Mouse (Mus musculus): Measurements from ENCODE around the gene Tmem238l.

Tmem238l gene

DNA sequence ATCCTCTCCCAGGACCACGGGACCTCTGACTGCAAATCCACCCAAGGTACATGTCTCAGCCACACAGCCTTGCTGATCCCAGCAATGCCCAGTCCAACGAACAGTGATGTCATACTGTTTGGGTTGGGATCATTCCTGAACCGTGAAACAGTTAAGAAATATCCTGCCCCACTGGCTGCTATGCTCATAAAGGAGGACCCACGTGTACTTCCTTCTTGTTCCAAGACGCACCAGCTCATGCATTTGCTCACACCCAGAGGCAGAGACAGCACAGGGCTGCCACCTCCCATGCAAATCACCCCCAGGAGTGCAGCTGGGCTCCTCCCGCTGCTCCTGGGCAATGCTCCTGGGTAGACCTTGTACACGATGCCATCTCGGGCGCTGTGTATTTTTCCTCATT is at the start of gene Tmem238l:
Tmem238l (plus strand) TSS at position 336 of the 400 bp plus-strand sequence.
- DNase-seq (ENCODE audit: low spot score) = no peak

DNA sequence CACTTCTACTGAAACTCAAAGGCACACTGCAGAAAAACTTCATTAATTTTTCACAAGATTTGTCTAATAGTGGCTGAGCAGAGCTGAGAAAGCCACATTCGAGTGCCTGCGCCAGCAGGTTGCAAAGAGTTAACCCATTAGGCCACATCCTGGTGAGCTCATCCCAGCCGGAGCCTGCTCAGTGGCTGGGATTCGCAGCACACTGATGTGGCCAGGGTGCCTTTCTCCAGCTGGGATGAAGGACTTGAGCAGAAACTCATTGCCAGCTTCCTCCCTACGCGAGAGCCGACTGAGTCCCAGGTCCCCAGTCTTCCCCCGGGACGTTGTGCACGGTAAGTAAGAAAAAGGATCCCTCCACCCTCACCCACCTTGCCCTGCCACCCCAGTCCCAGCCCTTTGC is 44.6 kb upstream of the Tmem238l start, which contains the start of gene Pirt:
Pirt (plus strand) TSS at position 171 of the 400 bp plus-strand sequence.
- DNase-seq (ENCODE audit: low spot score) = peak; percentile 67

DNA sequence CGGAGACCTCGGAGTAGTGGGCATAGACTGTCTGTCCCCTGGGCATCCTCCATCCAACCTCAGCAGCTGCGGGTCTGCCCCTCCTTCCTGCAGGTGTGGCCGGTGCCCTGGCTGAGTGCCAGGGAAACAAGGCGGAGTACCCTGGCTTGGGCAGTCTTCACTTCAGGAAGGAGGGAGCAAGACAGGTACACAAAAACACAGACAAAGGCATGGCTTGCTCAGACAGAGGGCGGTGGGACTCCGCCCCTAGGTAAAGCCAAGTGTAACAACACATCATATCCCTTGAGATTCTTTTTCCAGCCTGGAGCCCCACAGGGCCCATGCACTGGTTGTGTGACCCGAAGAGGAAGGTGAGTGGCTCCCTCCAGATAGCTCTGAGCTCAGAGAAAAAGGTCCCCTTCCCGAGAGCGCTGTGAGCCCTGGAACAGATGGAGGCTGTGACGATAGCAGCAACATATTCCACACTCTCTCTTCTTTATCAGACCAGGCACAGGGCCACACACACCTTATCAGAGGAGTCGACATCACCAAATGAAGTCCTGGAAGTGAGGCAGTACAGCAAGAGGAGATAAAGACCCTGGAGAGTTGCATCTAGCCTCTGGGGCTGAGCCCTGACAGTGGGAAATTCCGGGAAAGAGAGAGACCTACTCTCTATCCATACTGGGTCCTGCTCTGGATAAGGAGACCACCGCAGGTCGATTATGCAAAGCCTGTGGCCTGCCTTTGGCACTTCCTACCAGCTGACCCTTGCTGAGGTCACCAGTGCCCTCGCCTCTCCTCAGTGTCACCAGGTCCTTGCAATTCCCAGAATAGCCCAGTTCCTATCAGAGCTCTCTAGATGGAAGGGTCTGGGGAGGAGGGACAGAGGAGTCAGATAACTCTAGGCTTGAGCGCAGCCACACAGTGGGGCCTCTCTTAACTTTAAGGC is 43.6 kb upstream of the Tmem238l start:
- peak; percentile 28 for DNase-seq (ENCODE audit: low spot score)

DNA sequence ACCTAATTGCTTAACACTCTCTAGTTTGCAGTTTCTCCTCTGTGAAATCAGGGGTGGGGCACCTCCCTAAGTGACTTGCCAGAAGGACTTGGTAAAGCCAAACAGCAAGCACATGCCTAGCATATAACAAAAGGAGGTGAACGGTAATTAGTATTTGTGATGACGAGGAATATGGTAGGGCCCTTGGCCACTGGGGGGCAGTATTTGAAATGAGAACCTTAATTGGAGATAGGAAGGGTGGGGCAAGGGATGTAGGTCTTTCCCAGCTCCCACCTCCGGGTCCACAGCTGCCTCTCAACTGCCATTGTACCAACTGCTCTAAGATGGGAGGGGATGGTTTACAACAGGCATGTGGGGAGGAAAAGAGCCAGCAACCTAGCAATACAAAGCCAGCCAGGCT is 42.2 kb upstream of the Tmem238l start:
- DNase-seq (ENCODE audit: low spot score) = peak; percentile 25

DNA sequence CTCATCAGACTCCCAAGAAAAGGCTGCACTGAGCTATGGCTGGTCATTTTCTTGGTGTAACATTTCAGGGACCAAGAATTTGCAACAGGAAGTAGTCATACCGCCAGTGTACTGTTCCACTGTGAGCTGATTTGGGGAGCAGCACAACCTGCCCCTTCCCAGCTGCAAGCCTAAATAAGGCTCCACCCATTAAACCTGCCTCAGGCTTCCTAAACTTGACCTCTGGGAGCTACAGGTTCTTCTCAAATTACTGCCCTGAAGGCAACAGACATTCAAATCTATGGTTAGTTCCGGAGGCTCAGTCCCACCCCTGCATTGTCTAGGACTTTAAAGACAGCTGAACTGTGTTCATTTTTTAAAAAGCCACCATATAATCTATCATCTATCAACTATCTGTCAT is 36.4 kb upstream of the Tmem238l start:
- DNase-seq (ENCODE audit: low spot score) = no peak

DNA sequence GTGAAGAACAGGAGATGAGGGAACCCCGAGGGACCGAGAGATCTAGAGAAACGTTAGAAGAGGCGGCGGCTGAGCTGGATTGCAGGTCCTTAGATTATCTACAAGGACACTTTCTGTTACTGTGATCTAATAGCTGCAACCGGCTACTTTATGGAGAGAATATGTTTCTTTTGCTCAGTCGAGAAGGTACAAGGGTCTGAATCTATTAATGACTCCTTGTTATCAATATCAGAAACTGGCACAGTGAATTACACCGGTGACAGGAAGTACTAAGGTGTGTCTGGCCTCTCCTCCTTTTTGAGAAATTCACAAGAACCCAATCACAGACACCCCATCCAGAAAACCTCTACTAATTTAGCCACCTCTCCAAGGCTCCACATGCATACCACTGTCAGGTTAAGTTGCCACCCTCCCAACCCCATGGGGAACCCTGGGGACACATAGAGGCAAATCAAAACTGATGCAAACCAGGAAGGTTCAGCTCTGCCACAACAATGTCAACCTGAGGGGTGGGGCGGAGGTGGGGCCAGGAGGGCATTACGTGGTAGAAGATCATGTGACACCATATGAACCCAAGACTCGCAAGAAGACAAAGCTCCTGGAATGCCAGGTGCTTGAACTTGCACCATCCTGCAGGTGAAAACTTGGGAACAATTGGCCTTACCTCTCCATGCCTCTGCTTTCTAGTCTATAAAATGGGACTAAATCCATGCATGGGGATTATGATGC is 32.2 kb upstream of the Tmem238l start:
- no peak for DNase-seq (ENCODE audit: low spot score)

DNA sequence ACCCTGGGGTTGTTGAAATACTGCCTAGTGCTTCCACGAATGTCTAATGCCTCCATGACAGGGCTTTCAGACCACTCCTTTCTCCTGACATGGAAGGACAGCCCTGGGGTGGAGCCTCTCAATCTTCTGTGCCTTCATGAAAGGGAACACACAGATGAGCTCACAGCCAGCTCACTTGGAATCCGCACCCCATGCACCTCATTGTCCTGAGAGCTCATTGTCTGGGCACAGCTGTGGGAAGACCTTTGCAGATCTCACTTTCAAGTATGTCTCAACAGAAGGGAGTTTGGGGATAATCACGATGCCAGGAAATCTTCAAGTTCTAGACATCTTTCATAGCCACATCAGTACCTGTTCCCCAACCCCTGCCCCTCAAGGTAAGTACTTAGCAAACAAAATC is 28.1 kb upstream of the Tmem238l start:
- DNase-seq (ENCODE audit: low spot score) = no peak

DNA sequence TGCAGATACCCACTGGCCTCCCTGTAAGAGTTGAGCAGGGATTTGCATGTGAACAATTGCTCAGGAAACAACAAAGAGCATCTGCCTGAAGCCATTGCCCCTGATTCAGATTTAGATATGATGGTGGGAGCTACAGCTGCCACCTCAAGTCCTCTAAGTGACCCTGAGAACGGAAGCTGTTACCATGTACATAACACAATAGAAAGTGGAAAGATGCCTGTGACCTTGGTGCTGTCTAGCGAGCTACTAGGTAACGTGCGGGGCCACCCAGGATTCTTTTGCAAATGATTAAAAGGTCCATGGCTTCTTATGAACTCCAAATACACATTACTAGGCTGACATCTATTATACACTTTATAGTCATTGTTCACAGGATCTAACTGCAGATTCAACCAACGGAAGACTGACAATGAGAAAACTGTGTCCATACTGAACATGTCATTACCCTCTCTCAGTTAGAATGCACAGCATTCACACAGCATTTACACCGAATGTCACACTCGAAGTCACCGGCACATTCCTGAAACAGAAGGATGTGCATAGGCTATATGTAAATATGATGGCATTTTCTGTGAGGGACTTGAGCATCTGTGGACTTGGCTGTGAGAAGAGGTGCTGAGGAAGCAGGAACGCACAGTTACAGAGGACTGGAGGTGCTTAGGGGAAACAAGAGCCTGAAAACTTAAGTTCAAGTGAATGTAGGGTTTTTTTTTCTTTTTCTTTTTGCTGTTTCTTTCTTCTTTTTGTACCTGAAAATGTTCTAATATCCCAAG is 23.4 kb upstream of the Tmem238l start:
- no peak for DNase-seq (ENCODE audit: low spot score)

DNA sequence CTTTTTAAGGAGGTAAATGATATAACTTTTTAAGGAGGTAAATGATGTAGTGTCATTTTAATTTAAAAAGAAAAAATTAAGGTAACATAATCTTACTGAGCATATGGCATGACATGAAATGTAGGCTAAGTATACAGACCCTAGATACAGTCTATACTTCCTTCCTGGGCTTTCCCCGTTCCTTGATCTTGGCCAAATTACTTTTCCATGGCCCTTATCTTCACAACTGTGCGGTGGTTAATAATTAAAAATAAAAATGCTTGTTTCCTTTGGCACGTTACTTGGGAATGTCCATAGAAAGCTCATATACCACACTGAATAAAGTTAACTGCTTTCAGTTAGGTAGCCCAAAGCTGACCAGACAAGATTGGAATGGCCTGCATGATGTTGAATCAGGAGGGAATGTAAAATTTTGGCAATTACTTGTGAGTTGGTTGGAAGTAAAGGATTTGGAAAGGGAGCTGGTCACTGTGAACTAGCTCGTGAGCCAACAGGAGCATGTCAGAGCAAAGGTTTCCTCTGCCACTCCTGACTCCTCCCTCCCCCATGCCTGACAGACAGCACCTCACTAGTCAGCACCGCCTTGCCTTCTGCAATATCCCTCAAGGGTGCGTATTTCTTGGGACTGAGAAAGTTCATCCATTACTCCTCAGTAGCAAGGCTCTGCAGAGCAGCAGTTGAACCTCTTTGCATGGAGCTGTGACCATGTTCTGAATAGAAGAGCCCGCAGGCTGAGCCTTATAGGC is 21.8 kb upstream of the Tmem238l start:
- DNase-seq (ENCODE audit: low spot score) = no peak

DNA sequence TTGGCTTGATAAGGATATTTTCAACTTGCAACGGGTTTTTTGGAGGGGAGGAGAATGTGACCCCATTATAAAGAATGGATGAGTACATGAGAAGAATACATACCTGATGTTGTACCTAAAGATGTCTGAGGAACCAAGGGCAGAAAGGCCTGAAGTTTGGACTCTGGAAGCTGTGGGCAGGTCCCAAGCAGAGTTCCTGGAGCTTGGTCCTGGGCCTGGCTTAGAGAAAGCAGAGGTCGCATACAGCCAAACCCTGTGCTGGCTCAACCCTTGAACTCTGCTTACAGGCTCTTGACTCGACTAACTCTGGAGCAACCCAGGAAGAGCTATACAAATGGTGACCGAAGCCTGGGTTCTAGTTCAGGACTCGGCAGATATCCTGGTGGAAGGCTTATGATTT is 14.4 kb upstream of the Tmem238l start:
- no peak for DNase-seq (ENCODE audit: low spot score)

DNA sequence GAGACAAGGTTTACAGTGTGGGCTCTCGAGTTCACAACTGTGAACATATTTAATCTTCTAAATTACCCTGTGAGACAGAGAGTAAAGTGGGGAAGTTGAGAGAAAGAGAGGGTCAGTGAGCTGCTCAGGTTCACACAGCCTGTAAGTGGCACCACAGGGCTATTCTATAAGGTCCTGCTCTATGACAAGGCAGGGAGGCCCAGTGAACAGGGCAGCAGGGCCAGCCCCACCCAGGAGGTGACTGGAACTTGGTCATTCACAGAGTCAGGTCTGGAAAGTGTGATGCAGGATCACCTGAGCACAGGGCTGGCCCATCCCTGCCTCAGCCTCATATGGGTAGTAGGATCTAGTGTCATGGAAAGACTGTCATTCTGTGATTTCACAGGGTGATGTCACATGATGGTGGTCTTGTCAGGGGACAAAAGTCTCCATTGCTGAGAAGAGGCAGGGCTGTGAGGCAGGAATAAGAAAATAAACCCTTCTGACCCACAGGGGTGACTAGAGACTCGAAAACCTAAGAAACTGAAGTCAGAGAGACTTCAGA is 11.1 kb upstream of the Tmem238l start:
- no peak for DNase-seq (ENCODE audit: low spot score)

DNA sequence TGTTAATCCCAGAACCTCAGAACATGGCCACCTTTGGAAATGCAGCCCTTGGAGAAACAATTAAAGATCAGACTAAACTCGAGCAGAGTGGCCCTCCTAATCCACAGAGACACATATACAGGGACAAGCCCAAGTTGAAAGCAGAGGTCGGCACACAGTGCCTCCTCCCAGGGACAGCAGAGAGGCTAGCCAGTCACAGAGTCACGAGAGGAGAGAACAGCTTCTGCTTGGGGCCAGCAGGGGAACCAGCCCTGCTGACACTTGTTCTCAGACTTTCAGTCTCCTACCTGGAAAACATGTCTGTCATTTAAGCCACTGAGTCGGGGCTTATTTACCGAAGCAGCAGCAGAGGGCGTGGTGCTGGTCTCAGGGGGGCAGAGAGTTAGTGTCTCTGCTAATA is 9.9 kb upstream of the Tmem238l start:
- no peak for DNase-seq (ENCODE audit: low spot score)

DNA sequence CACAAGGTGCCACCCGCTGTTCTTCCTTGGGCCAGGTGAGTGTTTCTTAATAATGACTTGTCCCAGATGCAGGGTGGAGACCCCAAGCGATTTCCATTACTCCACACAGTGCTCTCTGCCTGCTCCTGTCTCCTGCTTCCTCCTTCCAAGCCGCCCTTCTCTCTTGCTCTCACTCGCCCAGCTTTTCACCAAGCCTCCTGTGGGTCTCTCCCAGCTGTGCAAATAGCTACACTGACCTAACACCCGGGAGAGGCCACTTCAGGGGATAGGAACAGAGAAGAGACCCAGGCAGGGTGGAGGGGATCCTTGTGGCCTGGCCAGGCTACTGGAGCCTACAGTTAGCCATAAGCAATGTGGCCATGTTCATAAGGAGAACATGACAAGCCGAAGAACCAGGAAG is 9.5 kb upstream of the Tmem238l start:
- DNase-seq (ENCODE audit: low spot score) = no peak

DNA sequence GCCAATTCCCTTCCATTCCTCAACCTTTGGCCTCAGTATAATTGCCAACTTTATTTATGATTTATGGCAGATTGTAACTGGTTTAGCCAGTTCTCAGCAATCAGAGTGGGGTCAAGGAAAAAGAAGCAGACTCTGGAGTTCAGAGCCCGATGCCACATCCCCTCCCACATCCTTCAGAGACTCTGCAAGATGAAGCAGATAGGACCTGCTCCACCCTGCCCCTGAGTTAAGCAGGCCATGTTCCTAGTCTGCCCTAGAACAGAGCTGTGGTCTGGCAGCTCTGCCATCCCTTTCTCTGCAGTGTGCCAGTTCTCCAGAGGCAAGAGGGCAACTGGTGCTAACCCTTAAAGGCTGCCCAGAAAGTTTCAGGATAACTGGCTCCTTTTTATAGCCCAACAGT is 4.4 kb downstream of the Tmem238l start:
- DNase-seq (ENCODE audit: low spot score) = no peak

DNA sequence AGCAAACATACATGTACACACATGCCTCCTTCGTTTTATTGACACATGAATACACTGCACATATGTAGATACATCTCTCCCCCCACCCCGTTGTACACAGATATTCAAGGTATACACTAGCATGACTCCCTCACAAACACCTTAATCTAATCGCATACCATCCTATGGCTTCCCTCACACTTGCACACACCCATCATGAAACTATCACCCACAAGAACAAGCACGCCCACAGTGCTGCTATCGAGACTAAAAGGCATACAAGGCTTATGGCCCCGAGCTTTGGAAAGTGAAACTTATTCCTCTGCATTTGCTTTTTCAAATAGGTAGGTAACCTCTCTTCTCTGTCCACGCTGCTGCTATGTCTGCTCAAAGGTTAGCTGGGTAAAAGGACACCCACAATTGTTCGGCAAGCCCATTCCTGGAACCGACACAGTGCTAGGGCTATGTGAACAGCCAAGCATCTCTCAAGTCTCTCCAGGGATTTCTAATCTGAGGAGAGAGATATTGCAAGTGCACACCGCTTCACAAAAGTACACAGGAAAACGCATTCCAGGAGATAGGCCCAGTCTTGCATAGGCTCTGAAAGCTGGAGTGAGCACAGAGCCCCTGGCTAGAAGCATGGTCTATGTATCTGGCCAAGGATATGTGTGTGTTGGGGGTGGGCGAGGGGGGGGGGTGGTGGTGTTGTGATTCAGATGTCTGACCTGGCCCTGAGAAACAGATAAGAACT is 5.2 kb downstream of the Tmem238l start:
- no peak for DNase-seq (ENCODE audit: low spot score)

DNA sequence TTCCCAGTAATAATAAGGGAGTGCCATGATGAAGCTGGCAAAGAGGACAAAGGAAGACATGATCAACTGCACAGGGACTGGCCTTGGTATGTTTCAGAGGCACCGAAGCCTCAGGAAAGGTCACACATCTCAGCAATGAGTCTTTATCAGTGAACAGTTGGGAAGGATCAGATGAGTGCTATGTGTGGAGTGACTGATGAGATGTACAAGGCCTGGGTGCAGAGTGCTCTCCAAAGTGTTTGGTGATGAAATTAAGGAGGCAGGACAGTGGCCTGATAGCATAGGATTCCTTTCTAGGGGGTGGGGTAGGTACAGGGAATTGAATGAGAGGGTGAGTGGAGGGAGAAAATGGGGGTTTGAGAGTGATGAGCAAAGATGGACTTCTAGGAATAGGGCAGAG is 7.0 kb downstream of the Tmem238l start:
- DNase-seq (ENCODE audit: low spot score) = no peak

DNA sequence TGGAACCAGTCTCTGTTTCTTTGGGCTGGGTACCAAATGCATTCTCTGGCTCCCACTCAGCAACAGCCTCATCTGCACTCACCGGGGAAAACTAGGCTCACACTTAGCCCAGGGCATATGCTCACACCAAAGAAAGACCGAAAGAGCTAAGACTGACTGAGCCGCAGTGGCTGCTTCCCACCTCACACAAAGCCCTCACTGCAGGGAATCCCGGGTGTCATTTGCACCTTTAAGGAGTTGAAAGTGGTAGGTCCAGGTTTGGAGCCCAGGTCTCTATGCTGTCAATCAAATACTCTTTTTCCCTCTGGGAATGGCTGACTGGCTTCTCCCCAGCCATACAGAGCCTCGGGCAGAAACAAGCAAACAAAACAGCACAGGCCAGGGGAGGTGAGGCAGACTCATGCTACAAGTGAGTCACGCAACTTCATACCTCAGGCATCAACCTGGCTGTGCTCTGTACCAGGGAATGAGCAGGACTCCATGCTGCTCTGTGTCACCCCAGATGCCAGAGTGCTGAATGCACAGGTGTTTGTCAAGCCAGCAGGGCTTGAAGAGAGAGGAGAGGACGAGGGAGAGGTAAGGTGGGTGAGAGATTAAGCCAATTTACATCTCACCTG is 10.2 kb downstream of the Tmem238l start:
- no peak for DNase-seq (ENCODE audit: low spot score)

DNA sequence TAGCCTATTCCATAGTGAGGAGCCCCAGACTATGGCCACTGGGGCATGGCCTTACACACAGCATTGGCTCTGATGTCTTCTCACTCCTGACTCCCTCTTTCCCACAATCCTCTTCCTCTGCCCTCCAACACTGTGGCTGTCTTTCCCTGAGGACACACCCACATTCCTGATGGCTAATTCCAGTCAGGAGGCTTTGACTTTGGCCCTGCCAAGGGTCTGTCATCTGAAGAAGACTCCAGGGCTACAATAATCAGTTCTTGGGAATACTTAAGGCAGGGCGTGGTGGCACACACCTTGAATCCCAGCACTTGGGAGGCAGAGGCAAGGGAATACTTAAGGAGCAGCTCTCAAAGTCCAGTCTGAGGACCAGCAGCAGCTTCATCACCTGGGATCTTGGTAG is 12.1 kb downstream of the Tmem238l start:
- no peak for DNase-seq (ENCODE audit: low spot score)

DNA sequence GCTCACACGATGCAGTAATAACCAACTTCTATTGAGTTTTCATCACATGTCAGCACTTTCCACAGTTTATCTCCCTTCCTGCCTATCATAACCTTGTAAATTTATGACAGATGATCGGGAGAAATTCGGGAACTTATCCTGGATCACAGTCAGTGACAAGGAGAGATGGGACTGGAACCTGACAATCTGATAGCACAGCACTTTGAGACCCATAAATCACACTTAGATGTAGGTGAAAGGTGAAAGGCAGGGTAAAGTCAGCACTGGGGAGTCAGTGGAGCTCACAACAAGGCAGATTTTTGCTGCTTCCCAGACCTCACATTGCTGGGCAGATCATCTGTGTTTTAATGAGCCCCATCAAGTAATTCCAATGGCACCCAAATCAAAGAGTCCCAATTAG is 17.1 kb downstream of the Tmem238l start:
- DNase-seq (ENCODE audit: low spot score) = no peak

DNA sequence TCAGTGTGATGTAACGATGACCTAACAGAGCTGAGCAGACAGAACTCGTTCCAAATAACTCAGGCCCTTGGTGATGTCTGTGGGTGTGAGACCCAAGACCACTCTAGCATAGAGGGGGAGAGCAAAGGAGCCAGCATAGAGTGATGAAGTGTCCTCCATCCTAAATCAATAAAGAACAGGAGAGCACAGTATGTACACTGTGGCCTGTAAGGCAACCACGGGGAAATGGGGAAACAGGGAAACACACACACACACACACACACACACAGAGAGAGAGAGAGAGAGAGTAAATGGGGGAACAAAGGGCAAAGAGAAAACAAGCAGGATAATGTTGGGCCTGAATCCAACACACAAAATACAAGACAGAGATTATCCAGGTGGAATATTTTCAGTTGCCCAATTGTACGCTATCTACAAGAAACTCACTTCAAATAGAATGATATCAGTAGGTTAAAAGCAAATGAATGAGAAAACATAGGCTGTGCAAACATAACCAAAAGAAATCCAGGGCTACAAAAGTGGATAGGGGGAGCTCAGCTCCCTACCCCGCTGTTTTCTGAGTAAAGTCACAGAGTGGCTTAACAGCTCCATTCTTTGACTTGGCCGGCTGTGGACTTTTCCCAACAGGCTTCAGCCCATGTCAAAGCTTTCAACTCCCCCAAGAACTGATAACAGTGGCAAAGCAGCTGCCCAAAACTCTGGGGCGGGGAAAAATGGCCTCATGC is 19.3 kb downstream of the Tmem238l start:
- DNase-seq (ENCODE audit: low spot score) = no peak
